Mouse (Mus musculus): ENCODE results near the gene Baz2a. TPM values are rescaled to one million over a fixed set of nuclear protein-coding genes. Genes with fewer than 3 reads are reported as not detected.
"Not testable (repeated sequence)": the region's sequence is repeated elsewhere in the genome, so short reads cannot be mapped to it uniquely, and the experiment has no call there.

The Baz2a gene
- polyA plus RNA-seq, 1 experiment from 2014 or later: 6.0 TPM

GRCm38 (mm10) chr10:128087216-128087615 lies 4.2 kb upstream of the Baz2a start:
- not testable (repeated sequence) for H3K4me2 ChIP-seq (ENCODE audit: low read depth, low read length); ATAC-seq (ENCODE audit: low read depth); H3K27me3 ChIP-seq (ENCODE audit: control insufficient read depth, insufficient read depth, low read depth, low read length); H3K9ac ChIP-seq (ENCODE audit: low read depth, low read length); H3K9me3 ChIP-seq (replicated peaks; ENCODE audit: control insufficient read depth, low read length); H3K4me3 ChIP-seq (ENCODE audit: low read depth, low read length); H3K27ac ChIP-seq (ENCODE audit: low read length)
- 72% methylated on average over 2 of the region's 2 CpGs for WGBS (ENCODE audit: insufficient replicate concordance)
- Histone ChIP-seq H3K36me3 (ENCODE audit: control insufficient read depth, insufficient read depth) (peaks cover 56% of the 10 kb centered on the region), H3K4me1 (ENCODE audit: control insufficient read depth, low read depth, low read length) (peaks cover 37% of the 10 kb centered on the region)

- ATAC-seq (ENCODE audit: low read depth): no peak
- 84% methylated on average over 5 of the region's 5 CpGs for WGBS (ENCODE audit: insufficient replicate concordance)
- Histone ChIP-seq H3K9ac (ENCODE audit: low read depth, low read length) (no peak overlapping the region), H3K36me3 (ENCODE audit: control insufficient read depth, insufficient read depth) (peaks cover 56% of the 10 kb centered on the region), H3K4me2 (ENCODE audit: low read depth, low read length) (no peak overlapping the region), H3K4me1 (ENCODE audit: control insufficient read depth, low read depth, low read length) (peaks cover 34% of the 10 kb centered on the region), H3K27ac (ENCODE audit: low read length) (no peak overlapping the region), H3K27me3 (ENCODE audit: control insufficient read depth, insufficient read depth, low read depth, low read length) (no peaks in the 10 kb centered on the region), H3K9me3 (replicated peaks; ENCODE audit: control insufficient read depth, low read length) (no peaks in the 10 kb centered on the region), H3K4me3 (ENCODE audit: low read depth, low read length) (no peak overlapping the region)
Observed at GRCm38 (mm10) chr10:128088181-128088580, 3.2 kb upstream of the Baz2a start.

DNA sequence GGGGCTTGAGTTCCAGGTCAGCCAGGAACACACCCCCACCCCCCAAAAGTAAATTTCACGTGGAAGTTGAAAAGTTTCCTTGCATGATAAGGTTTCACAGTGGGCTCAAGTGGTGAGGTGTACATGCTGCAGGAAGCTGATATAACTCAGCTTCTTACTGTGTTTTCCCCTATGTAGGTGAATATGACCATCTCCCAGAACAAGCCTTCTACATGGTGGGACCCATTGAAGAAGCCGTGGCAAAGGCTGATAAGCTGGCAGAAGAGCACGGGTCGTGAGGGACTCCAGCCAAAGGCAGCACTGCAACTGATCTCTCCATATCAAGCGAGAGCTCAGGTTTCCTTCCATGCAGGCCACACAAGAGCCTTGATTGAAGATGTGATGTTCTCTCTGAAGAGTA lies 1.5 kb upstream of the Baz2a start:
- Histone ChIP-seq H3K27me3 (ENCODE audit: control insufficient read depth, insufficient read depth, low read depth, low read length) (no peaks in the 10 kb centered on the region), H3K4me1 (ENCODE audit: control insufficient read depth, low read depth, low read length) (peaks cover 43% of the 10 kb centered on the region), H3K9ac (ENCODE audit: low read depth, low read length) (no peak overlapping the region), H3K9me3 (replicated peaks; ENCODE audit: control insufficient read depth, low read length) (no peaks in the 10 kb centered on the region), H3K27ac (ENCODE audit: low read length) (0 out of 2 replicates have a peak overlapping the region, but pooled peaks have one; percentile 12), H3K4me3 (ENCODE audit: low read depth, low read length) (no peak overlapping the region), H3K36me3 (ENCODE audit: control insufficient read depth, insufficient read depth) (peaks cover 54% of the 10 kb centered on the region), H3K4me2 (ENCODE audit: low read depth, low read length) (no peak overlapping the region)
- 14% methylated on average over 5 of the region's 5 CpGs for WGBS (ENCODE audit: insufficient replicate concordance)
- ATAC-seq (ENCODE audit: low read depth): no peak

- Histone ChIP-seq H3K9ac (ENCODE audit: low read depth, low read length) (peak overlapping the region; percentile 93), H3K27me3 (ENCODE audit: control insufficient read depth, insufficient read depth, low read depth, low read length) (no peaks in the 10 kb centered on the region), H3K9me3 (replicated peaks; ENCODE audit: control insufficient read depth, low read length) (no peaks in the 10 kb centered on the region), H3K4me1 (ENCODE audit: control insufficient read depth, low read depth, low read length) (peaks cover 48% of the 10 kb centered on the region), H3K36me3 (ENCODE audit: control insufficient read depth, insufficient read depth) (peaks cover 44% of the 10 kb centered on the region), H3K4me2 (ENCODE audit: low read depth, low read length) (peak overlapping the region; percentile 82), H3K4me3 (ENCODE audit: low read depth, low read length) (peak overlapping the region; percentile 85), H3K27ac (ENCODE audit: low read length) (peak overlapping the region; percentile 98)
- peak; percentile 80 for ATAC-seq (ENCODE audit: low read depth)
- WGBS (ENCODE audit: insufficient replicate concordance): 4% methylated on average over 14 of the region's 14 CpGs
Observed at GRCm38 (mm10) chr10:128090651-128091563, 470 bp upstream of the Baz2a start.

- Histone ChIP-seq H3K27me3 (ENCODE audit: control insufficient read depth, insufficient read depth, low read depth, low read length) (no peaks in the 10 kb centered on the region), H3K36me3 (ENCODE audit: control insufficient read depth, insufficient read depth) (peaks cover 26% of the 10 kb centered on the region), H3K9me3 (replicated peaks; ENCODE audit: control insufficient read depth, low read length) (no peaks in the 10 kb centered on the region), H3K4me1 (ENCODE audit: control insufficient read depth, low read depth, low read length) (peaks cover 54% of the 10 kb centered on the region), H3K4me2 (ENCODE audit: low read depth, low read length) (peak overlapping the region; percentile 82), H3K27ac (ENCODE audit: low read length) (peak overlapping the region; percentile 98), H3K9ac (ENCODE audit: low read depth, low read length) (peak overlapping the region; percentile 93), H3K4me3 (ENCODE audit: low read depth, low read length) (peak overlapping the region; percentile 85)
- WGBS (ENCODE audit: insufficient replicate concordance): under 1% methylated on average over 68 of the region's 88 CpGs
- peak; percentile 33 for ATAC-seq (ENCODE audit: low read depth)
Observed at GRCm38 (mm10) chr10:128092506-128093495, 1.4 kb downstream of the Baz2a start.

DNA sequence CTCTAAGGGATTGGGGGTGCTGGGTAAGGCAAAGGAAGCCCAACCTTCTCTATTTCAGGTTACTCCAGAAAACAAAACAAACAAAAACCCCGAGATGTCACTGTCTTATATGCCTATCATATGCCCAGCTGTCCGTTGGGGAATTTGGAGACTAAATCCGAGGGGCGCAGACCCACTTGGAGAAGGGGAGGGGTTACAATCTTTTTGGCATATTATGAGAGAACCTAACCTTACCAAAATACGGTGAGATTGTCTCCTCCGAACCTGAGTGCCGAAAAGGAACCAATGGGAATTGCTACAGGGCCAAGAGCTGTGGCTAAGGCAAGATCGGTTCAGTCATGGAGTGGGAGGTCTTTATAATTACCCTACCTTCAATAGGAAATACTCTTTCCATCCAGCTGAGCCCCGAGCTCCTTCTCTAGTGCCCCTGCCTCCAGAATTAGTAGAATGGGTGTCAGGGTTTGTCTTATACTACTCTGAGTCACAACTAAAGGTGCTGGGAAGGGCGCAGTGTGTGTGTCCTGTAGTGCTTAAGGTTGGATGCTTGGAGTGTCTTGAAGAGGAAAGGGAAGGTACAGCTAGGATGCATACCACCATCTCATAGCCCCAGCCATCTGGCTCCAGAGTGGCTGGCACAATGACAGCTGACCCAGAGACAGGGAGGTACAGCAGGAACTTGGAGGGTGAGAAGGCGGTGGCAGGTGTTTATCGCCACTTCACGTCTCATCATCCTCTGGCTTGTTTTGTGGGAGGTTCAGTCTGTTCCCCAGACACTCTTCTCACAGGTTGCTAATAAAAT lies 2.3 kb downstream of the Baz2a start:
- peaks cover 63% of the 10 kb centered on the region for H3K4me1 ChIP-seq (ENCODE audit: control insufficient read depth, low read depth, low read length)
- no peaks in the 10 kb centered on the region for H3K9me3 ChIP-seq (replicated peaks; ENCODE audit: control insufficient read depth, low read length)
- peak overlapping the region; percentile 93 for H3K9ac ChIP-seq (ENCODE audit: low read depth, low read length)
- 24% methylated on average over 13 of the region's 13 CpGs for WGBS (ENCODE audit: insufficient replicate concordance)
- H3K27me3 ChIP-seq (ENCODE audit: control insufficient read depth, insufficient read depth, low read depth, low read length): no peaks in the 10 kb centered on the region
- peaks cover 17% of the 10 kb centered on the region for H3K36me3 ChIP-seq (ENCODE audit: control insufficient read depth, insufficient read depth)
- peak overlapping the region; percentile 98 for H3K27ac ChIP-seq (ENCODE audit: low read length)
- H3K4me2 ChIP-seq (ENCODE audit: low read depth, low read length): peak overlapping the region; percentile 82
- peak; percentile 30 for ATAC-seq (ENCODE audit: low read depth)
- H3K4me3 ChIP-seq (ENCODE audit: low read depth, low read length): peak overlapping the region; percentile 85

DNA sequence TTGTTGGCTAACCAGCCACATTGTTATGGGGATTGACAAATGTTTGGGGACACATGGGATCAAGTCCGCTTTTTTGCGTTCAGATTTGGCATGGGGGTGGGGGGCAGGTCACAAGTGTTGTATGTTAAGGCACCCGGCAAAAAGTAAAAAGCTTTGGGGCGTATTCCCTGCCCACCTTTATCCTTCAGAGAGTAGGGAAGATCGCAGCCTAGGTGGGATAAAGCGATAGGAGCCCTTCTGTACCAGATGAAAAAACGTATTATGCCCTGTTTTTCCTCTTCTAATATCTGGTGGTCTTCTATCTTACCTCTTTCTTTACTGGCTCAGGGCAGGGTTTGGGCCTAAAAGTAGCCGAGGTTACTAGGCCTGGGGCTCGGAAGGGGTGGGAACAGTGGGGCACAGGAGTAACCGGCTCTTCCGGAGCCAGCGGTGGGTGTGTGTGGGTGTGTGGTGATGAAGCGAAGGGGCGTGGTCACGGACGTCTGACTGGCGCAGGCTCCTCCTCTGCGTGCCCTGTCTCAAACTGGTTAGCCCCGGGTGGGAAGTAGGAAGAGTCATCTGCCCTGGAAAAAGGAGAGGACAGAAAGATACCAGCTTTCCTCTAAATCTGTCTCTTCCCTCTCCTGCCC lies 3.1 kb downstream of the Baz2a start:
- Histone ChIP-seq H3K4me3 (ENCODE audit: low read depth, low read length) (peak overlapping the region; percentile 85), H3K27me3 (ENCODE audit: control insufficient read depth, insufficient read depth, low read depth, low read length) (no peaks in the 10 kb centered on the region), H3K27ac (ENCODE audit: low read length) (peak overlapping the region; percentile 98), H3K4me2 (ENCODE audit: low read depth, low read length) (peak overlapping the region; percentile 82), H3K36me3 (ENCODE audit: control insufficient read depth, insufficient read depth) (peaks cover 9% of the 10 kb centered on the region), H3K4me1 (ENCODE audit: control insufficient read depth, low read depth, low read length) (peaks cover 62% of the 10 kb centered on the region), H3K9me3 (replicated peaks; ENCODE audit: control insufficient read depth, low read length) (no peaks in the 10 kb centered on the region), H3K9ac (ENCODE audit: low read depth, low read length) (peak overlapping the region; percentile 93)
- 10% methylated on average over 19 of the region's 19 CpGs for WGBS (ENCODE audit: insufficient replicate concordance)
- ATAC-seq (ENCODE audit: low read depth): peak; percentile 72

Measured in liver, embryonic 16.5 days (tissue).